Mouse (Mus musculus): ENCODE measurements around the gene Atxn7l3.

DNA sequence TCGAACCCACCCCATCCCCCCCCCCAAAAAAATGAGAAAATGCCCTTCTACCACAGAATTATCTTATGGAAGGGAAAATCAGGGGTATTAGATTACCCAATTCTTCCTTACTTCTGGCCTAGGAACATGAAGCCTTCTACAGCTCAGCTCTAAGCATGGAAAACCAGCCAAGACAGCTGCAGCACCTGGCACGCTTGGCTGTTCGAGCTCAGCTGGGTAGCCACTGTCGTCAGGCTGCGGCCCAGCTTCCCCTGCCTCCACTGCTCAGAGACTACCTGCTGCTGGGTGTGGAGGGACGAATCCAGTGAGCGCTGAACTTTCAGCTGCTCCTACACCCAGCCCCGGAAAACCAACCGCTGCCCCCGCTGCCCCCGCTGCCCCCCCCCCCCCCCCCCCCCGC is 18.7 kb downstream of the Atxn7l3 start:
- TF ChIP-seq EP300 (IDR thresholded peaks at IDR 0.05; ENCODE audit: insufficient read depth, low read depth, low read length) = no peak
- TF ChIP-seq CTCF (IDR thresholded peaks at IDR 0.05) = no peak

Data from heart, adult 2 months (tissue).